Mouse (Mus musculus) CH12.LX (cell line): ENCODE results near the gene Ctnna2.

Experiments used
- CTCF ChIP-seq, 2 experiments: IDR thresholded peaks in 1 of 2; conservative IDR thresholded peaks in 1 of 2; 2 replicates each; pipeline ENCODE4 v1.5.1; 2011 to 2012; ENCODE audit warnings: low read depth in 2 of 2, low read length in 2 of 2, improper control_type of control experiment in 1 of 2, inconsistent platforms in 1 of 2, mild to moderate bottlenecking in 1 of 2, moderate library complexity in 1 of 2
- ETS1 ChIP-seq: conservative IDR thresholded peaks from 2 replicates; pipeline ENCODE4 v1.6.1; 2012; ENCODE audit warnings: low read depth, mild to moderate bottlenecking, inconsistent platforms, low read length, improper control_type of control experiment, moderate library complexity
- MAX ChIP-seq: IDR thresholded peaks from 2 replicates; pipeline ENCODE4 v1.6.1; 2011; ENCODE audit warnings: low read length, improper control_type of control experiment
- RAD21 ChIP-seq: IDR thresholded peaks from 2 replicates; pipeline ENCODE4 v1.6.1; 2011; ENCODE audit warnings: low read depth, mild to moderate bottlenecking, low read length, improper control_type of control experiment, moderate library complexity
- USF1 ChIP-seq: IDR thresholded peaks from 2 replicates; pipeline ENCODE4 v1.6.1; 2014; ENCODE audit warnings: low read depth, mild to moderate bottlenecking, inconsistent platforms, low read length, improper control_type of control experiment

DNA sequence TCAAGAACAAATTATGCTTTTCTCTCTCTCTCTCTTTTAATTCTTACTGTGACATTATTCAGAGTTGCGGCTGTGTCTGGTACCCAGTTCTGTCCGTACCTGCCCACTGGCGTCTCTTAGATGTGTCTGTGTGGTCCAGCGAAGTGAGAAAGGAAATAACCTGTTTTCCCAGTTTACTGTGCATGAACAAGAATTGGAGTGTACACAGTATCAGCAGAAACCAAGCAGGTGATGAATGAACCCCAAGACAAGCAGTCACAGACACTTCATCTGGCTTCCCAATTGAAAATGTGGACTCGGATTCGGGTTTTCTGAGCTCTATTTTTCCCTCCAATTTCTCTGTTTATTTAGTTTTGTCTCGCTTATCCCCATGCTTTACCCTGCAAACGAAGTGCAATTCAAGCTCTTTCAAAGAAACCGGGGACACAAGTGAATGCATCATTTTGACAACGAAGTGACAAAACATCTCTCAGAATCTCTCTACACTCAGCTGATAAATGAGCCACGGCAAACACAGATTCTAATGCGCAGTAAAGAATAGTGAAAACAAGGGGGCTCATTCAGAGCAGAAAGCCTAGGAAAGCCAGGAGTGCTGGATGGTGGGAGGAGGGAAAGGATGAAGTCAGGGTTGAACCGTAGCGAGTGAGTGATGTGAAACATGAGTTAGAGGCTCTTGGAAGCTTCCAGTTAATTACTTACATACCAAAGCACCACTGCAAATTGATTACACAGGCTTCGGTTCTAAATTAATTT is 442.3 kb downstream of the Ctnna2 start:
- TF ChIP-seq CTCF (conservative IDR thresholded peaks at IDR 0.05 in 1 of 2, IDR thresholded peaks at IDR 0.05 in 1 of 2; ENCODE audit: low read depth in 2 of 2, low read length in 2 of 2) (no peak), ETS1 (no peak), RAD21 (no peak), USF1 (no peak), MAX (no peak)
